21 mouse cellular contexts compared by ENCODE assay signal in genomic region chr2:103275316-103275960, GRCm38 (mm10). TPM values are rescaled to one million over a fixed set of nuclear protein-coding genes. Genes with fewer than 3 reads are reported as not detected.
DNase-seq lines count a peak whose midpoint lies in the region; ATAC-seq and TF ChIP-seq lines count a peak whose summit lies in the region.
"Had no signal": no experiment of that assay in that cellular context is flagged by ENCODE, and none has a peak within 500 bp of the region (broad histone marks: within the 10 kb centered on the region; RNA-seq: fewer than 3 reads in every experiment).

No protein-coding gene starts in this region.

- H3K9ac ChIP-seq in lung, postnatal 0 days (replicated peaks; ENCODE audit: low read depth) = no peak overlapping the region
- H3K9ac ChIP-seq: embryonic facial prominence, embryonic 12.5 days; forebrain, embryonic 12.5 days had no signal

- 85% methylated on average over 6 of the region's 6 CpGs for WGBS in lung, postnatal 0 days
- WGBS in limb, embryonic 10.5 days = 83% methylated on average over 6 of the region's 6 CpGs

- TF ChIP-seq CTCF in lung, postnatal 0 days (IDR thresholded peaks at IDR 0.05) = no peak

- H3K4me3 ChIP-seq in lung, postnatal 0 days (ENCODE audit: low read depth, low read length) = no peak overlapping the region
- no peak overlapping the region for H3K4me3 ChIP-seq in limb, embryonic 10.5 days
- H3K4me3 ChIP-seq: embryonic facial prominence, embryonic 10.5 days; embryonic facial prominence, embryonic 12.5 days; forebrain, embryonic 10.5 days; forebrain, embryonic 12.5 days had no signal

- H3K27ac ChIP-seq in lung, postnatal 0 days (ENCODE audit: low read length) = peak overlapping the region; percentile 33
- H3K27ac ChIP-seq in limb, embryonic 10.5 days = no peak overlapping the region
- H3K27ac ChIP-seq: embryonic facial prominence, embryonic 10.5 days; embryonic facial prominence, embryonic 12.5 days; forebrain, embryonic 10.5 days; forebrain, embryonic 12.5 days had no signal

- H3K9me3 ChIP-seq in lung, postnatal 0 days (ENCODE audit: low read length) = no peaks in the 10 kb centered on the region
- no peaks in the 10 kb centered on the region for H3K9me3 ChIP-seq in limb, embryonic 10.5 days (replicated peaks)
- H3K9me3 ChIP-seq: embryonic facial prominence, embryonic 10.5 days; embryonic facial prominence, embryonic 12.5 days; forebrain, embryonic 10.5 days; forebrain, embryonic 12.5 days had no signal

- H3K4me1 ChIP-seq in lung, postnatal 0 days (ENCODE audit: insufficient read depth, low read depth, low read length) = peaks cover 2% of the 10 kb centered on the region; the same call in 1 of the 2 replicates
- H3K4me1 ChIP-seq in limb, embryonic 10.5 days = no peaks in the 10 kb centered on the region
- H3K4me1 ChIP-seq: embryonic facial prominence, embryonic 10.5 days; embryonic facial prominence, embryonic 12.5 days; forebrain, embryonic 10.5 days; forebrain, embryonic 12.5 days had no signal

- no peak overlapping the region for H3K4me2 ChIP-seq in lung, postnatal 0 days (replicated peaks; ENCODE audit: low read depth, low read length)
- H3K4me2 ChIP-seq: embryonic facial prominence, embryonic 12.5 days; forebrain, embryonic 12.5 days had no signal

- no peaks in the 10 kb centered on the region for H3K27me3 ChIP-seq in lung, postnatal 0 days (replicated peaks; ENCODE audit: insufficient read depth, low read length)
- H3K27me3 ChIP-seq in limb, embryonic 10.5 days (ENCODE audit: low read depth, poor library complexity, severe bottlenecking) = no peaks in the 10 kb centered on the region
- H3K27me3 ChIP-seq: embryonic facial prominence, embryonic 12.5 days; forebrain, embryonic 12.5 days; Patski had no signal

- DNase-seq in adrenal gland, adult 8-10 months = peak; percentile 29
- DNase-seq in adrenal gland, postnatal 4 days (ENCODE audit: low spot score in 2 of 2) = no peak
- DNase-seq in lung, postnatal 0 days (ENCODE audit: low spot score) = no peak
- no peak for DNase-seq in lung, postnatal 10 days
- peak; percentile 68 for DNase-seq in fat pad, adult 2 months (ENCODE audit: extremely low read depth, low read depth, low spot score)
- no peak for DNase-seq in limb, embryonic 10.5 days (ENCODE audit: low spot score)
- DNase-seq: adrenal gland, postnatal 25 days; cerebellum, adult 11-12 months; cerebellum, adult 2 months; cerebellum, adult 9-10 months; cerebellum, postnatal 10 days; cerebellum, postnatal 25 days had no signal

- H3K36me3 ChIP-seq in lung, postnatal 0 days (ENCODE audit: insufficient read depth, low read length) = no peaks in the 10 kb centered on the region; the same call in 1 of the 2 replicates
- H3K36me3 ChIP-seq in limb, embryonic 10.5 days = no peaks in the 10 kb centered on the region
- H3K36me3 ChIP-seq: embryonic facial prominence, embryonic 10.5 days; embryonic facial prominence, embryonic 12.5 days; forebrain, embryonic 10.5 days; forebrain, embryonic 12.5 days had no signal

- TF ChIP-seq EP300 in lung, postnatal 0 days (IDR thresholded peaks at IDR 0.05) = no peak

- no peak for ATAC-seq in lung, postnatal 0 days
- ATAC-seq: activated CD4-positive, CD25-positive, alpha-beta regulatory T cell, adult 4 months; forebrain, embryonic 14.5 days; forebrain, embryonic 16.5 days; Patski had no signal

RNA-seq across cellular contexts. Expression of gene Ehf, which starts 27.6 kb away (rescaled TPM):
- under 1 TPM in 2 of 4 experiments, not detected in 2; 0.35 to 0.84 TPM for total RNA-seq in adrenal gland, adult 8-10 months (2022)
- 1 to 10 TPM in 1 of 2 experiments, not detected in 1; 4.7 TPM for total RNA-seq in adrenal gland, postnatal 4 days (2021)
- 4.9 and 5.9 TPM in 2 replicates for polyA plus RNA-seq in lung, postnatal 0 days (2015; fragmentation: Nextera tagmentation; extraction: Ambion mirVana)
- polyA plus RNA-seq in limb, embryonic 10.5 days (2016; fragmentation: Nextera tagmentation; extraction: Ambion mirVana) = 0.06 TPM in 1 of 2 replicates, not detected in the other
- polyA plus RNA-seq: activated CD4-positive, CD25-positive, alpha-beta regulatory T cell, adult 4 months; C2C12; embryonic facial prominence, embryonic 10.5 days; forebrain, embryonic 10.5 days had no signal

Comparison
In these comparisons a context has a peak if more than half of its experiments do, and no peak if none do; other contexts are left out.
1. DNase-seq: peak in adrenal gland, adult 8-10 months (single experiment) and fat pad, adult 2 months (single experiment); none in adrenal gland, postnatal 4 days (0 of 2), lung, postnatal 0 days (single experiment), lung, postnatal 10 days (single experiment) and limb, embryonic 10.5 days (single experiment).